Mouse (Mus musculus) lung, postnatal 10 days (tissue): ENCODE results near the gene Poc1a.

ENCODE experiments used
- DNase-seq: peaks from one replicate; pipeline ENCODE4 v3.0.0; 2021

Gene Poc1a

GRCm38 (mm10) chr9:106369801-106370485 lies 89.1 kb downstream of the Poc1a start:
- DNase-seq: peak; percentile 70

GRCm38 (mm10) chr9:106370620-106371383 lies 89.9 kb downstream of the Poc1a start:
- no peak for DNase-seq

- no peak for DNase-seq
Measured at GRCm38 (mm10) chr9:106371384-106371671, 90.5 kb downstream of the Poc1a start.

GRCm38 (mm10) chr9:106371776-106372175 lies 90.9 kb downstream of the Poc1a start:
- peak; percentile 94 for DNase-seq

- no peak for DNase-seq
Measured at GRCm38 (mm10) chr9:106372431-106373412, 91.9 kb downstream of the Poc1a start.

- no peak for DNase-seq
Measured at GRCm38 (mm10) chr9:106373973-106374372, 93.1 kb downstream of the Poc1a start.

GRCm38 (mm10) chr9:106377247-106377646 lies 96.4 kb downstream of the Poc1a start:
- DNase-seq: no peak

- DNase-seq: no peak
Measured at GRCm38 (mm10) chr9:106378045-106378444, 97.2 kb downstream of the Poc1a start.

- DNase-seq: no peak
Measured at GRCm38 (mm10) chr9:106378753-106379152, 97.9 kb downstream of the Poc1a start.

- DNase-seq: peak; percentile 63
Measured at GRCm38 (mm10) chr9:106386181-106386864, 105.5 kb downstream of the Poc1a start.

GRCm38 (mm10) chr9:106392828-106393527 lies 112.1 kb downstream of the Poc1a start:
- peak; percentile 47 for DNase-seq

- DNase-seq: no peak
Measured at GRCm38 (mm10) chr9:106393548-106393947, 112.7 kb downstream of the Poc1a start.

GRCm38 (mm10) chr9:106394649-106395602 lies 114.1 kb downstream of the Poc1a start:
- peak; percentile 69 for DNase-seq

GRCm38 (mm10) chr9:106397733-106398132 lies 116.9 kb downstream of the Poc1a start:
- DNase-seq: no peak

GRCm38 (mm10) chr9:106398667-106399311 lies 117.9 kb downstream of the Poc1a start:
- no peak for DNase-seq

- no peak for DNase-seq
Measured at GRCm38 (mm10) chr9:106399808-106400207, 118.9 kb downstream of the Poc1a start.
